Mouse (Mus musculus) myocyte (in vitro differentiated cells): ENCODE data around the gene Phf11c. TPM values are rescaled to one million over a fixed set of nuclear protein-coding genes. Genes with fewer than 3 reads are reported as not detected.
"Not testable (repeated sequence)": the region's sequence is repeated elsewhere in the genome, so short reads cannot be mapped to it uniquely, and the experiment has no call there.

Experiments used
- H3K27me3 ChIP-seq: one replicate; pipeline ENCODE4 v1.6.1; 2011; ENCODE audit not compliant: control insufficient read depth, insufficient read depth, insufficient read length
- H3K36me3 ChIP-seq: one replicate; pipeline ENCODE4 v1.6.1; 2011; ENCODE audit not compliant: control insufficient read depth, insufficient read depth
- H3K4me2 ChIP-seq: one replicate; pipeline ENCODE4 v1.6.1; 2011; ENCODE audit warnings: low read depth, control low read depth
- H3K4me3 ChIP-seq: one replicate; pipeline ENCODE4 v1.5.1; 2011; ENCODE audit warnings: mild to moderate bottlenecking, control low read depth, moderate library complexity
- H3K79me2 ChIP-seq: one replicate; pipeline ENCODE4 v1.6.1; 2011; ENCODE audit not compliant: control insufficient read depth, insufficient read depth
- H3ac ChIP-seq: one replicate; pipeline ENCODE4 v1.6.1; 2011; ENCODE audit not compliant: control insufficient read depth, insufficient read length
- CEBPB ChIP-seq: IDR thresholded peaks from 2 replicates; pipeline ENCODE4 v1.6.1; 2011; ENCODE audit warnings: mild to moderate bottlenecking, moderate library complexity; ENCODE audit not compliant: poor library complexity, insufficient read depth, severe bottlenecking
- E2F4 ChIP-seq: IDR thresholded peaks from one replicate; pipeline ENCODE4 v1.6.1; 2011; ENCODE audit warnings: mild to moderate bottlenecking, control low read depth, moderate library complexity; ENCODE audit not compliant: insufficient read depth
- MYOG ChIP-seq, 3 experiments: IDR thresholded peaks; one replicate each; pipeline ENCODE4 v1.6.1; 2011; ENCODE audit warnings: control low read depth in 2 of 3, low read depth in 2 of 3, mild to moderate bottlenecking in 2 of 3; ENCODE audit not compliant: insufficient read length in 2 of 3, control insufficient read depth in 1 of 3, insufficient read depth in 1 of 3
- POLR2AphosphoS2 ChIP-seq: IDR thresholded peaks from one replicate; pipeline ENCODE4 v1.6.1; 2011; ENCODE audit warnings: low read depth, control low read depth; ENCODE audit not compliant: insufficient read length
- REST ChIP-seq: IDR thresholded peaks from one replicate; pipeline ENCODE4 v1.6.1; 2011; ENCODE audit warnings: mild to moderate bottlenecking, control low read depth, moderate library complexity; ENCODE audit not compliant: insufficient read depth, insufficient read length
- TCF12 ChIP-seq: IDR thresholded peaks from one replicate; pipeline ENCODE4 v1.6.1; 2011; ENCODE audit warnings: mild to moderate bottlenecking, control low read depth; ENCODE audit not compliant: poor library complexity, insufficient read depth, severe bottlenecking
- TCF3 ChIP-seq: IDR thresholded peaks from one replicate; pipeline ENCODE4 v1.6.1; 2011; ENCODE audit warnings: low read depth, control low read depth; ENCODE audit not compliant: insufficient read length
- USF1 ChIP-seq: IDR thresholded peaks from one replicate; pipeline ENCODE4 v1.6.1; 2011; ENCODE audit warnings: low read depth, mild to moderate bottlenecking, control low read depth, moderate library complexity
- polyA plus RNA-seq: library from polyadenylated mRNA; unstranded; fragments of >200 nt; fragmentation: generic; extraction: Trizol; gene quantifications from one replicate; pipeline ENCODE4 v1.2.1, GENCODE M21; 2012; ENCODE audit warnings: missing spikeins

Phf11c gene
- polyA plus RNA-seq, 1 experiment = 0.07 TPM

DNA sequence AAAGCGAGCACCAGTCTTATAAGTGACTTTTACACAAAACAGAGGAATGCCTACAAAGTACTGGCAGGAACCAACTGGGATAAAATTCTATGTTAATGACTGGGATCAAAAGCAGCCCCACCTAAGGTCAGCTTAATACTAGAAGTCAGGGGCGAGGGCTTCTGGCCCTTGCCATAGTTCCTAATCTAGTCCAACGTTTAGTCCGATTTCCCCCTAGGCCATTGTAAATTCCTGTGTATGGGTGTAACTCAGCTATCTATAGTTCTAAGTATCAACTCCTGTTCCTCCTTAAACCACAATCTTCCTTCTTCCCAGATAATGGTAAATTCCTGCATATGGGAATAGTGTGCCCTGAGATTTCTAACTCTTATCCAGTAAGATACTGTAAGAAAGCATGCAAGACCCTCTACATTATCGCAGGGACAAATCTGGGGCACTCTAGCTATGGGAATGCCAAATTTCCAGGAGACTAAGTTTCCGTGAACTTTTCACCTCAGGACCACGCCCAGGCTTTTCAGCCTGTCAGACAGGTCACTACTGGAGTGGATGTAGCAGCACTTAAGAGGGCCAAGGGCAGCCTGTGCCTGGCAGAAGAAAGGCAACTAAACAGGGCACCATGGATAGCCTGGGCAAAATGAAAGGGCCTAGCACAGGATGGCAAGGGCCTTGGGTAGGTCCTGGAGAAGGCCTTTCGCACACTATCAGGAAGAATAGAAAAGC, 28.6 kb downstream of the Phf11c start:
- H3K4me2 ChIP-seq = no peak overlapping the region
- H3K27me3 ChIP-seq = no peaks in the 10 kb centered on the region
- no peak overlapping the region for H3ac ChIP-seq
- no peak for TF ChIP-seq CEBPB
- H3K36me3 ChIP-seq = no peaks in the 10 kb centered on the region
- no peak overlapping the region for H3K4me3 ChIP-seq
- H3K79me2 ChIP-seq = no peaks in the 10 kb centered on the region

DNA sequence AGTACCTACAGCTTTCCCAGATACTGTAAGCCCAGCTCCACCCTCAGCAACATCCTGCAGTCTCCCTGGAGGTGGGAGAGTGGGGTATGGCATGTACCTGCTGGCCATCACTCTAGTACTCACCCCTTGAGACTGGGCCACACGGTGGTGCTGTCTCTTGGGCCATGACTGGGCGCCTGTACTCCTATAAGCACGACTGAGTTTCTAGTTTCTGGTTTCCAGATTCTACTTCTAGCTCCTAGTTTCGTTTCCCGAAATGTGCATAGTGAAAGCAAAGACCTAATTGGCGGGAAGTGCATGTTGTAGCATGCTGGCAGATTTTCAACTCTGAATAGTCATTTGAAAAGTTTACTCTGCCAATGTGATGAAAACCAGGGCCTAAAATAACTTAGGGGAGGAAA, 29.9 kb downstream of the Phf11c start, which contains the start of gene Phf11d:
TSS of gene Phf11d (minus strand) at position 227 of the 401 bp plus-strand sequence.
- Histone ChIP-seq H3K36me3 (no peaks in the 10 kb centered on the region), H3K79me2 (no peaks in the 10 kb centered on the region), H3ac (no peak within 1 kb of the TSS), H3K4me2 (peak within 1 kb of the TSS; percentile 60), H3K4me3 (no peak within 1 kb of the TSS), H3K27me3 (no peaks in the 10 kb centered on the region)
- no peak for TF ChIP-seq USF1

DNA sequence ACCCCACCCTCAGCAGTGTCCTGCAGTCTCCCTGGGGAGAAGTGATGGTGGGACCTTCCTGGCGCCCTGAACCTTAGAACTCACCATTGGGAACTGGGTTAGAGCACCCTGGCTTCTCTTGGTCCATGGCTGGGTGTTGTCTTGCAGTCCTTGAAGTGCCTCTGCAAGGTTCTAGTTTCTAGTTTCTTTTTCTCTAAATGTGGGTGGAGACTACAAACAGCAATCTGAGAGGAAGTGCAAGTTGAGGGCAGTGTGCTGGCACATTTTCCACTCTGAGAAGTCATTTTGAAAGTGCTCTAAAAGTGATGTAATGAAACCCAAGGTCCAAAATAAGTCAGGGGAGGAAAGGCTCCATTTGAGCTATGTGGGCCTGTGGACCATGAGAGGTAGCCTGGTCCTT, 54.0 kb downstream of the Phf11c start, which contains the start of gene Phf11b:
TSS of gene Phf11b (minus strand) at position 163 of the 400 bp plus-strand sequence.
- H3K4me2 ChIP-seq, H3K27me3 ChIP-seq, H3K79me2 ChIP-seq, H3K36me3 ChIP-seq, H3ac ChIP-seq, H3K4me3 ChIP-seq: not testable (repeated sequence)

DNA sequence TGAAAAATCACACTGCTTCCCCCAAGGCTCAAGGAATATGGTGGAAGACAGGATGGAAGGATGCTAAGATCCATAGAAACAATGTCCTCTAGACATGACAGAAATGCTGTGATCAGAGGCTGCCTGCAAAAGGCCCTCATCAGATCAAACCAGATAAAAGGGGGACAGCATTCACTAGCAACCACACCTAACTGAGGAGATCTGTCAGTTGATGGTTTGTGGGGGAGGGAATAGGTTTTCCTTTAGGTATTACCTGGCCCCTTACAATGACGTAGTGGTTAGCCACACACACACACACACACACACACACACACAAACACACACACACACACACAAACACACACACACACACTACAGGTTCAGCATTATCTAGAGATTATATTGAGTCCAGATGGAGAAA, 55.6 kb downstream of the Phf11c start:
- Histone ChIP-seq H3K4me3 (no peak overlapping the region), H3K36me3 (no peaks in the 10 kb centered on the region), H3ac (no peak overlapping the region), H3K27me3 (no peaks in the 10 kb centered on the region), H3K79me2 (no peaks in the 10 kb centered on the region), H3K4me2 (no peak overlapping the region)
- no peak for TF ChIP-seq E2F4
- TF ChIP-seq TCF3 = no peak
- TF ChIP-seq POLR2AphosphoS2 = no peak
- TF ChIP-seq MYOG (IDR thresholded peaks at IDR 0.05; ENCODE audit: control insufficient read depth in 1 of 3, insufficient read depth in 1 of 3, insufficient read length in 2 of 3, low read depth in 2 of 3) = no peak
- TF ChIP-seq TCF12 = no peak
- no peak for TF ChIP-seq CEBPB
- no peak for TF ChIP-seq REST

DNA sequence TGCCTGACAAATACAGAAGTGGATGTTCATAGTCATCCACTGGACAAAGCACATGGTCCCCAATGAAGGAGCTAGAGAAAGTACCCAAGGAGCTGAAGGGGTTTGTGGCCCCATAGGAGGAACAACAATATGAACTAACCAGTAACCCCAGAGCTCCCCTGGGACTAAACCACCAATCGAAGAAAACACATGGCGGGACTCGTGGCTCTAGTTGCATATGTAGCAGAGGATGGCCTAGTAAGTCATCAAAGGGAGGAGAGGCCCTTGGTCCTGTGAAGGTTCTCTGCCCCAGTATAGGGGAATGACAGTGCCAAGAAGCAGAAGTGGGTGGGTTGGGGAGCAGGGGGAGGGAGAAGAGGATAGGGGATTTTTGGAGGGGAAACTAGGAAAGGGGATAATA, 59.1 kb downstream of the Phf11c start:
- not testable (repeated sequence) for H3K27me3 ChIP-seq, H3K36me3 ChIP-seq, H3K79me2 ChIP-seq, H3K4me3 ChIP-seq, H3ac ChIP-seq, H3K4me2 ChIP-seq

Other genes starting within 250 kb of the Phf11c start
- not detected for gene Gm5142, start 216.6 kb downstream of the Phf11c start, polyA plus RNA-seq
- gene Rcbtb1, start 194.2 kb downstream of the Phf11c start, polyA plus RNA-seq = 5.7 TPM
- not detected for gene Gm6904, start 135.2 kb downstream of the Phf11c start, polyA plus RNA-seq
- gene Phf11a, start 97.9 kb downstream of the Phf11c start, polyA plus RNA-seq = not detected
- gene Phf11b, start 54.0 kb downstream of the Phf11c start, polyA plus RNA-seq = 0.06 TPM
- 0.06 TPM for gene Phf11d, start 29.9 kb downstream of the Phf11c start, polyA plus RNA-seq
- gene Setdb2, start 45.5 kb upstream of the Phf11c start, polyA plus RNA-seq = 2.2 TPM
- 8.3 TPM for gene Cab39l, start 45.6 kb upstream of the Phf11c start, polyA plus RNA-seq
- gene Cdadc1, start 202.6 kb upstream of the Phf11c start, polyA plus RNA-seq = 10.5 TPM
- gene Shisa2, start 229.9 kb upstream of the Phf11c start, polyA plus RNA-seq = 4.3 TPM